Mouse (Mus musculus): ENCODE measurements around the gene Uprt. TPM values are rescaled to one million over a fixed set of nuclear protein-coding genes. Genes with fewer than 3 reads are reported as not detected.

Uprt gene
- total RNA-seq (2021), result 10 to 100 TPM; 12.8 to 16.0 TPM

DNA sequence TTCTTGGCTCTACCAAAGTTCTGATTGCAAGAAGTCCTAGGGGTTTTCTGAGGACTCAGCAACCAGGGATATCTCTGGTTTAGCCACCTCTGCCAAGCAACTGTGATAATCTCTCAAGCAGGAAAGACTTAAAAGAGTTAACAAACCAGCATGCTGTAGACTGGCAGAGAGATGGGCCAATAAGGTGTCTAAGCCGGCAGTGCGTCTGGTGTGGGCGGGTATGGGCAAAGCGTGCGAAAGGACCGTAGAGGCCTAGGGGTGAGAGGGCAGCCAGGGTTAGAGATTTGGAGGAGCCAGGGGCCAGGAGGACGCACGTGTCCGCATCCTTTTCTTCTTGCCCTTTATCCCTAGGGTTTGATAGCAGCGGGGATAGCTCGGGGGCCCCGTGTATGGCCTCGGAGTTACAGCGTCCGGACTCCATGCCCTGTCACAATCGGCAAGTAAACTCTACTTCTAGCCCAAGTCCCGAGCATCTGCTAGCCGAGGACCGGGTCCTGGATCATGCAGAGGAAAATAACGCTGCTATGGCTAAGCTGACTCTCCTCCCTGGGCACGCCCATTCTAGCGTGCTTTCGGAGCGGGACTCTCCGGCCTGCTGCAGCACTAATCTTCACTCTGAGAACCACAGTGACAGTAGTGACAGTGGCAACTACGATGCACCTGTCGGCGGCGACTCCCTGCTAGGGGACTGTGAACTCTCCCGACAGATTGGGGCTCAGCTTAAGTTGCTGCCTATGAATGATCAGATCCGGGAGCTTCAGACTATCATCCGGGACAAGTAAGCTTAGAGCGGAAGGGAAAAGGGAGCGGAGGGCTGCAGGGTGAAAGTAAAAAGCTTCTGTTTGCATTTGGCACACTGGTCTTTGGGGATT lies at the start of gene Uprt:
Gene Uprt, plus strand, starts transcription at position 247 of the 872 bp plus-strand sequence.
- peak; percentile 78 to 87 for DNase-seq (ENCODE audit: low spot score in 2 of 2)
- intact Hi-C loops (cut with DNase I), result no loop called here

DNA sequence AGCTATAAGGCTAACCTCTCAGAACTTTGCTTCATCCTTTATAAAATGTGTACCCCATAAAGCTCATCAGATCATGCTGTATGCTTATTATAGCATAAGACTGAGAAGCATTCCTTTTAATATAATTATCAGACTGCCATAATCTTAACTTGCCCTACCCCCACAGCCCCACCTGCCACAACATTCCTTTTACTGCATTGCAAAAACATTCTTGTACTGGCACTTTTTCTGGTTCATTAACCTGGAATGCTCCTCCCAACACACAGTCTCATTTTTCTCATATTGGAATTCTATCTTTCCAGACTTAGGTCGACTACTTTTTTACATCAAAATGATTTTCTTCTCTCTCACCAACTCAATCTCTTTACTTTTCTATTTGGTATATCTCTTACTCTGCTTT lies 49.2 kb upstream of the Uprt start:
- no peak for DNase-seq (ENCODE audit: low spot score in 2 of 2)
- intact Hi-C loops (cut with DNase I), result no loop called here

- intact Hi-C loops (cut with DNase I), result no loop called here
- no peak for DNase-seq (ENCODE audit: low spot score in 2 of 2)
Observed at GRCm38 (mm10) chrX:104452433-104452832, 30.2 kb upstream of the Uprt start.

DNA sequence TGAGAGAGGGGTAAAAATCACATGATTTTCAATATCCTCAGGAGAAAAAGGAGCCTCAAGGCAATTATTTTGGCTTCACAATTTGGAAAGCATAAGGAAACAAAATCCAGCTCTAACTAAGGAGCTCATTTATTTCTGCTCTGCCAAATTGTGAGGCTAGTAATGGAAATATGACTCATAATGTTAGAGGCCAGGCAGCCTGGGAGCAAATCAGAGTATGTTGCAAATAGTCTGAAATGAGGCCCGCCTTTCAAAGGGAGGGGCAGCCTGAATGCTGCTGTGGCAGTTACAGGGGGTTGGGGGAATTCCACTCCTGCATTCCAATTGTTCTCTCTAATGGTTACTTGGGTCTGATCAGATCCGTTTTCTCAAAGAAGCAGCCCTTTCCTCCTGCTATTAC lies 20.9 kb upstream of the Uprt start:
- no peak for DNase-seq (ENCODE audit: low spot score in 2 of 2)
- intact Hi-C loops (cut with DNase I), result no loop called here

GRCm38 (mm10) chrX:104464376-104464775 lies 18.2 kb upstream of the Uprt start:
- no peak for DNase-seq (ENCODE audit: low spot score in 2 of 2)
- intact Hi-C loops (cut with DNase I), result no loop called here

DNA sequence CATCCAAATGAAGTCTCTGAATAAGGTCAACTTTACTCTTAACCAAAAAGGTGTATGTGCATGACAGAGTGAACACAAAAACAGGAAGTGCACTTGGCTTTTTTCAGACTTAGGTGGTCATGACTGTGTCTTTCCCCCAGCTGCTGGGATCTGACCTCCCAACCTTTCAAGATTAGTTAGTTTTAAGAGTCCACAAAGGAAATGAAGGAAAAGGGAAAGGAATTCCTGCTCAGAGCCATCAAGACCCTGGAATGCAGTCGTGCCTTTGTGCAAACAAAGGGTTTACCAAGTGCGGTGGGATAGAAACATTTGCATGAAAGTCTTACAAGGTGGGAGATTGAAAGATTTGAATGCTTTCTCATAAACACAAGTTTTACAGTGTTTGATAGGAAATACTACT lies 4.6 kb upstream of the Uprt start:
- DNase-seq (ENCODE audit: low spot score in 2 of 2), result no peak
- intact Hi-C loops (cut with DNase I), result no loop called here

DNA sequence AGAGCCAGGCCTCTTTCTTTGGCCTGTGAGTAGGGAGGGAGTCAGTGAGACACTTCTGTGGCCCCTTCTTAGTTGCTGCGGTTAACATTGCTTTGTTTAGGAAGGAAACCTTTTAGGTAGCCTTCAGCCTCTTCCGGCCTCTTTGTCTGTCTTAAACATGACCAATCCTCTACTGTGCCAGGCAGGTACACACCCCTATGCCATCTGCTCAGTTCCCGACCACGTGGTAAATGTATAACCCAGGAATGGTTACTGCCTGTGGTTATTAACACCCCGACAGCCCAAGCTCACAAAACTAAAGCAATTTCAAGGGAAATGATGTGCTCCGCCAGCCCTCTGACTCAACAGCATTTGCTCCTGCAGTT lies 808 bp downstream of the Uprt start:
- DNase-seq (ENCODE audit: low spot score in 2 of 2), result peak; percentile 20 to 23
- intact Hi-C loops (cut with DNase I), result no loop called here

- intact Hi-C loops (cut with DNase I), result no loop called here
- DNase-seq (ENCODE audit: low spot score in 2 of 2), result no peak
Observed at GRCm38 (mm10) chrX:104485596-104485995, 3.0 kb downstream of the Uprt start.

DNA sequence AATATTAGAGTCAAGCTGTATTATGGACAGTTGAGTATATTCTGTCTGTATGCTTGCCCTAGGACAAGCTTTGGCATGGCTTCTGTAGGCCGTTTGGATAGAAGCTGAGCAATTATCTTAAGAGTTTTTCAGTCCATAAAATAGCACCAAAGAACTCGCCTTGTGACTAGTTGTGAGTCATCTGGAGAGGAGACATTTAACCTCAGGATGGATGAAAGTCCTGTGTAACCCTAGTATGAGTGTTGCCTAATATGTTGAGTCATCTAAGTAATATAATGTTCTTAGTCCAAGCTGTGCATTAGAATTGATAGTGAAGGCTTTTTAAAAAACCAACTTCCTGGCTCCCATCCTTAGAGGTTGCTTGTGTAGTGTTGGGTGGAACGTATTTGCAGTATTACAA lies 5.4 kb downstream of the Uprt start:
- DNase-seq (ENCODE audit: low spot score in 2 of 2), result no peak
- intact Hi-C loops (cut with DNase I), result no loop called here

- no peak for DNase-seq (ENCODE audit: low spot score in 2 of 2)
- intact Hi-C loops (cut with DNase I), result no loop called here
Observed at GRCm38 (mm10) chrX:104488870-104489467, 6.4 kb downstream of the Uprt start.

DNA sequence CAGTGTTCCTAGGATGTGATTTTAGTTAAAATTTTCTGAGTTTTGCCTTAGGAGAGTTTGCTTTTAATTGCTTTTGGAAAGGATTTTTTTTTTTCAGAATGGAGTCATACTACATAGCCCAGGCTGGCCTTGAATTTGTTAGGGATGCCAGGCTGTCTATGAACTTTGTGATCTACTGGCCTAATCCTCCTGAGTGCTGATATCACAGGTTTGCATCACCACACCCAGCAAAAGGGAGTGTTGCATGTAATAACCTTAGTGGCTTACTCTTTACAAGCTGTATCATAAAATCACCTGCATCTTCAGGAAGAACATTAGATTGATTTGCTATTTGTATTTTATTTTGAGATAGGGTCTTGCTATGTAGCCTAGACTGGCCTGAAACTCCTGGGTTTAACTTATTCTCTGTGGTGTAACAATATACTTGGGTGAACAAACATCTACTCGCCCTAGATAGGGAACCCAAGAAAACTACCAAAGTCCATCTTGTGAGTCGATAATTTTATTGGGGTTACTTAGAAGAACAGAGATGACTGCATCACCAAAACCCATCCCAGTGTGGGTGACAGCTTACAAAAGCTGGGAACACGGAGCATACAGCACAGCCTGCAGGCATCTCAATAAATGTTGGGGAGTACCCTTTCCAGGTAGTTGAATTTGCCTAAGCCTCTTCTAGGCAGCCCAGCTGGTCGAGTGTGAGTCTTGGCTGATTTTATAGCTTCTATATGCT lies 7.2 kb downstream of the Uprt start:
- intact Hi-C loops (cut with DNase I), result no loop called here
- DNase-seq (ENCODE audit: low spot score in 2 of 2), result no peak

DNA sequence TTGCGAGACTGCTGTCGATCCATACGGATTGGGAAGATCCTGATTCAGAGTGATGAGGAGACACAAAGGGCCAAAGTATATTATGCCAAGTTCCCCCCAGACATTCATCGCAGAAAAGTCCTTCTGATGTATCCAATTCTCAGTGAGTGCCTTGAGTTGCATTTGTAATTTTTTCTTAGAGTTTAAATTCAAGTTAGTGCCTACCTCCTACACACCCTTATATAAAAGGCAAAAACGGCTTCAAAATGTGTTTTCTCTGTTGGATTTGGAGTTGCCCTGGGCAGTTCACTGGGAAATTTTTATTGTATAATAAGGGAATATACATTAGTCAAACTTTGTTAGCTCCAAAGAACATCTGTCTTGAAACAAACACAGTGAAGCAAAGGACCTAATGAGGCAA lies 19.1 kb downstream of the Uprt start:
- intact Hi-C loops (cut with DNase I), result no loop called here
- DNase-seq (ENCODE audit: low spot score in 2 of 2), result peak in 1 of 2 experiments; percentile 36

DNA sequence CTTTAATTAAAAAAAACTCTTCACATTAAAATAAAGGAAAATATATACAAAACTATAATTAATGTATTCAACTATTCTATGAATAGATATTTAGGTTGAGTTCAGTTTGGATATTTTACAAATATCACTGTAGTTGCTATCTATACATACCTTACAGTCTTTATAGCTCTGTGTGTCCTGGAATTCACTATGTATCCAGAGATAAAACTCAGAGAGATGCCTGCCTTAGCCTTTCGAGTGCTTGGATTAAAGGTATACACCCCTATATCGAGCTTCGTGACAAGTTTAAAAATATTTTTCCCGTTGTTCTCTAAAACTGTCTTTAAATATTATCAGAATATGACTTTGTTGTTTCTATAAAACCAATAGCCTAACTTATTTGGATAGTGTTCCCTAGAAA lies 60.0 kb downstream of the Uprt start:
- no peak for DNase-seq (ENCODE audit: low spot score in 2 of 2)
- intact Hi-C loops (cut with DNase I), result no loop called here

DNA sequence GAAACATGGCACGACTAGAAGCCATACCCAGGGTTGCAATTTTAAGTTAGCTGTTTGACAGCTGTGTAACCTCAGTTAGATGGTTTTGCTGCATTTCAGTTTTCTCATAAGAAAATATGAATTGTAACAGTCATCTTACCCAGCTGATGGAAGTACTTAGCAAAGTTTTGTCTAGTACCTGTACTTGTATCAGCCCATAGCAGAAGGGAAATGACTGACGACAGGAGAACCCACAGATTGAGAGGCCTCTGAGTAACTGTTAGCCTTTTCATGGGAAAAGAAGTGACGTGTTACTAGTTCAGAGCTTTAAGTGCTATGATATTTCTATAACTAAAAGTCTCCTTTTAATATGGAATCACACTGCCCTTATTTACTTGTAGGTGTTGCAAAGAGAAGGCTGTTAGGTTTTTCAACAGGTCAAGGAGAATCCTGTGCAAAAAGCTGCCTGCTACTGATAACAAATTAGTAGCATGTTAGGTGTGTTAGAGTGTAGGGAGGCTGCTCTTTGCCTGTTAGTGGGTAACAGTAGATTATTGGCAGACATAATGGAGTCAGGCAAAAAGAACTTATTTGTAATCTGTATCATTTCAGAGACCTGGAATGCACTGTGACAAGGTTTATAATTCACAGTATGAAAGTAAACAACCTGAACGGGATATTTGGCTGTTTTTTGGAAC lies 61.4 kb downstream of the Uprt start:
- intact Hi-C loops (cut with DNase I), result no loop called here

DNA sequence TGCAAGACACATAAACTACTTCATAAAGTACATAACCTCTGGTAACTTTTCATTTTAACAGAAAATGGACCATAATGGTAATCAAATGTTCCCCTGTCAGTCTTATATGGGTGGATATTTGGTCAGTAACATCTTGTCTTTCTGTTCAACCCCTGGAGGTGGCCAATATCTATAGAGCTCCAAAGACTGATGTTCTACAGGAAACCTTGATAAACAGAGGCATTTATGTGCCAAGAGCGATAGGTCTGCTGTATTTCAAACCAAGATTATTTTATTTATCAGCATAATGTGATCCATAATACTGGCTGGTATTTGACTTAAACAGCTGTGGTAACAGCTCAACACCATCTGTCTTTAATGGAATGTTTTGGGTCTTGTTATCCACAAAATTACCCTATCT lies 62.7 kb downstream of the Uprt start:
- intact Hi-C loops (cut with DNase I), result no loop called here
- no peak for DNase-seq (ENCODE audit: low spot score in 2 of 2)

More for the DNA sequence above, 61.4 kb downstream of the Uprt start:
- DNase-seq (ENCODE audit: low spot score in 2 of 2), result no peak

Other genes starting within 250 kb of the Uprt start
- gene Abcb7, start 69.0 kb upstream of the Uprt start, total RNA-seq (2021), result 10 to 100 TPM; 26.3 to 28.1 TPM
- gene Zdhhc15, start 188.2 kb downstream of the Uprt start, total RNA-seq (2021), result 1 to 10 TPM; 8.0 TPM